Mouse (Mus musculus) liver, adult 2 months (tissue): ENCODE results near the gene Zdhhc17.

Experiments
- CTCF ChIP-seq: fragments of 200-500 bp; IDR thresholded peaks from 2 replicates; pipeline ENCODE4 v1.5.1; 2011; ENCODE audit warnings: low read depth, low read length, control low read depth
- POLR2A ChIP-seq: fragments of 200-500 bp; IDR thresholded peaks from 2 replicates; pipeline ENCODE4 v1.6.1; 2011; ENCODE audit warnings: low read length, control low read depth; ENCODE audit not compliant: insufficient read depth; ENCODE audit errors: extremely low read depth

DNA sequence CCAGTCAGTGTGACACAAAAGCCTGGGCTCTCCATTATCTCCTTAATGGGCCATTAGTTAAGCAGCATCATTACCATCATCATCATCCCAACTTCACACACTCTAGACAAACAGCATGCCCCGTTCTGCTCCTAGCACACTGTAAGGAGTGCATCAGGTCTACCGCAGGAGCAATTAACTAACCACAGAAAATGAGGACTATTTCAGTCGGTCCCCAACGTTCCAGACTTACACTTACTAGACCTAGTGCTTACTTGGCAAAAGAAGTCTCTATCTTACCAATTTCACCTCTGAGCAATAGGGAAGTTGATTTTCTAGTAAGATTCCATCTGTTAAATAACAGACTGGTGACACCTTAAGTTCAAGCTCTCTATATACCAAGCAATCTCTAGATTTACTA lies 2.3 kb downstream of the Zdhhc17 start:
- TF ChIP-seq CTCF (no peak), POLR2A (no peak)
